Mouse (Mus musculus) left cerebral cortex, adult 8-10 months (tissue): Measurements from ENCODE around the gene Fxyd5. TPM values are rescaled to one million over a fixed set of nuclear protein-coding genes. Genes with fewer than 3 reads are reported as not detected.

ENCODE experiments used
- DNase-seq, 2 experiments: peaks; one replicate each; pipeline ENCODE4 v3.0.0; 2022; ENCODE audit warnings: low spot score in 2 of 2
- total RNA-seq, 4 experiments: library from RNA; stranded (reverse); gene quantifications; 2 replicates each; pipeline ENCODE4 v1.2.4; 2022

Fxyd5 gene
- total RNA-seq, 4 experiments from 2014 or later: 25.8 to 33.5 (median 30.0) TPM

- no peak for DNase-seq
Measured at GRCm38 (mm10) chr7:31063074-31063560, 20.8 kb upstream of the Fxyd5 start.

DNA sequence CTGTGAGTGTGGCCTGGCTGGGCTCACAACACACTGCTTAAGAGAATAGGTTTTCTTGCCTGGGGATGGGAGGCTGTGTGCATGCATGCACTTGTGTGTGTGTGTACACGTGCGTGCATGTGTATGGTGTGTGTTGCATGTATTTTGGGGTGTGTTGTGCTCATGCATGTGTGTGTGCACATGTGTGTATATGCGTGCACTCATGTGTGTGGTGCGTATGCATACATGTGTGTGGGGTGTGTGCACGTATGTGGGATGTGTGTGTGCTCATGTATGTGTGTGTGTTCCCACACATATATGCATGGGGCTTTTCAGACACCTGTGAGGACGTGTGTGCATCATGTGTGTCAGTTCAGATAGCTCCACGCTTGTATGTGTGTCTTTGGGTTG, 18.3 kb upstream of the Fxyd5 start:
- no peak for DNase-seq

- no peak for DNase-seq
Measured at GRCm38 (mm10) chr7:31059919-31060620, 17.8 kb upstream of the Fxyd5 start.

GRCm38 (mm10) chr7:31059108-31059507, 16.8 kb upstream of the Fxyd5 start, which contains the start of gene Lgi4:
TSS of gene Lgi4 (plus strand) at chr7:31059342.
- peak; percentile 76 to 80 for DNase-seq

DNA sequence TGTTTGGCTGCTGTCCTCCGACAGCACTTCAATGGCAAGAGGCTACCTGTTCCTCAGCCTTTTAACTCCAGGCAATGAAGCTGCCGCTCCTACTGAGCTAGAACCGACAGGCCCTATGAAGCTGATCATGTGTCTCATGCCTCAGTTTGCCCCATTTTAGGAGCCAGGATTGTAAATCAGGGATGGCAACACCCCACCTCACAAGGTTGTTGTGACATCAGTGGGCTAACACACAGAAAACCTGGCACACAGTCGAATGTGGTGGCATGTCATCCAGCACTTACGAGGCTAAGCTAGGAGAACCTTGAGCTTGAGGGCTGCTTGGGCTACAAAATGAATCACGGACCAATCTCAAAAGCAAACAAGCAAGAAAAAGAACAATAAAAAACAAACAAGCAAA, 15.9 kb upstream of the Fxyd5 start:
- no peak for DNase-seq

- DNase-seq: no peak
Measured at GRCm38 (mm10) chr7:31057730-31058129, 15.4 kb upstream of the Fxyd5 start.

GRCm38 (mm10) chr7:31057071-31057470, 14.8 kb upstream of the Fxyd5 start, which contains the start of gene Fxyd1:
TSS of gene Fxyd1 (minus strand) at chr7:31057199.
- no peak for DNase-seq

DNA sequence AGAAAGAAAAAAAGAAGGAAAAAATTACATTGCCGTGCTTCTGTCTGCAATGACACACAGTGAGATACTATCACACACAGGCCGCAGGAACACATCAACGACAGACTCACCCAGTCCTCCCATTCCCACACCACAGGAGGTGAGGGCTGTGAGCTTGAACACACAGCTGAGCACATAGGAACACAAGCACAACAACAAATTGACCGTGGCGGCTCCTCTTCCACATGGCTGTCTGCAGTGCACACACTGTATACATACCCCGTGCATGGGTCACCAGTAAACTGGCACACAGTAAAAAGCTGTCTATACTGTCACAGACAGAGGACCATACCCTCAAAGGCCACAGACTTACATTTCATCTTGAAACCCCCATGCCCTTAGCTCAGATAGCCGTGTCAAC, 14.2 kb upstream of the Fxyd5 start:
- DNase-seq: no peak

GRCm38 (mm10) chr7:31055883-31056282, 13.6 kb upstream of the Fxyd5 start:
- no peak for DNase-seq

DNA sequence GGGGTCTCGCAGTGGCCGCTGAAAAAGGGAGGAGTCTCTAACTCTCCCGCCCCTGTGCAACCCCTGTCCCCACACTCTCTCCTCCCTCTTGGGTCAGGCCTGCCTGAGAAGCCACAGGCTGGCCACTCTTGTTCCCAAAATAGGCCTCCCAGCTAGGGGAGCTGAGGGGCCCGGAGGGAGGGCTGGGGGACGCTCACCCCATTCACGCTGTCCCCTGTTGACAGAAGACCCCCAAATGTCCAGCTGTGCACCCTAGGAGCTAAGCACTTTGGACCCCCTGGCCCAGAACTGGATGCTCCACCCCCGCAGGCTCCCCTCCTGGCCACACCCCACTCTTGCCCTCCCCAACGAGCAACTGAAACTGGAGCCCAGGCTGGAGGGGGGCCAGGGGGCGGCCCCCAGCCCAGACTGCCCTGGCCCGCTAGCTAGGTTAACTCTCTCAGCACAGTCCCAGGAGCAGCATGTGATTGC, 13.1 kb upstream of the Fxyd5 start:
- no peak for DNase-seq

DNA sequence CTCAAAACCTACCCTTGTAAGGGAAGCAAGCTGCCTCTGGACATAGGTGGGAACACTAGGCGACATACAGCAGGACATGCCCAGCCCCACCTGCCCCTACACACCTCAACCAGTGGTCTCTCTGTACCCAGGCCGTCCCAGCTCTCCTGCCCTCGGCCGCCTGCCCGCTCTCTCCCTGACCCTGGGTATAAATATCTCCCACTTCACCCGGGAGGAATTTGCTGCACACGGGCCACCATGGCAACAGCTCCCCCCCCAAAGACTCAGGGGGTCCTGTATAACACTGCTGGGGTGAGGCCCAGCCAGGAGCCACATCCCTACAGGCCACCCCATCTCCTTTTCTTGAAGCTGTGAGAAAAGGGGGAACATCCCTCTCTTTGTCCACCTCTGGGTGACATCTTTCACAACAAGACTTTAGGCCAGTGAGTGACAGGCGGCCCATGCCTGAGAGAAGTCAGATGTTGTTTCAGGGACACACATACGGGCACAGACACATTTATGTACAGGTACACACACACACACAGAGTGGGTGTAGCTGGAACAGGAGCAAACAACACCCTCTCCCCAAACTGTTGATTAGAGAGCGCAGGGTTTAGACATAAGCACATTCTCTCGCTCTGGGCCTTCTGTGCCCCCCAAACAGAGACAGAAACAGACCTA, 12.5 kb upstream of the Fxyd5 start:
- no peak for DNase-seq

DNA sequence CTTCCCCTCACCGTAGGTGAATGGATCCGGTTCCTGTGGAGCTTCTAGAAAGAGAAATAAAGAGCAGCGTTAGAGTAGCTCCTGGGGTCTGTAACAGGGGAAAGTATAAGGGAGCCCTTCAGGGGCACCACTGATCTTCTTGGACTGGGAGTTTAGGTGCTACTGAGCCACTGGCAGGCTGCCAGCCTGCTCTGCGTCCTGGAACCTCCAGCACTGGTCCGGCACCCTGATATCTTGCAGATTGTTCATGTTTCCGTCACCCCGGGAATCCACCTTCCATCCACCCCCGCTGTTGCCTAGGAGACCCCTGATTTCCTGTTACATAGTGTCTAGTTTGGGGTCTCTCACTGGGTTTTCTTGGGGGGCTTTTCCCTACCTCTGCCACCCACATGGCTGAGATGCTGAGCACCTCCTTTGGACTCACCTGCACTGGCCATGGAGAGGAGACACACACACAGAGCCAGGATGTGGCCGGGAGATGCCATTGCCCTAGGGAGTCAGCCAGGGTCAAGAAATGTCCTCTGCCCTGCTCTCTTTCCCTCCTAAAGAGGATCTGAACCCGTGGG, 11.7 kb upstream of the Fxyd5 start:
- no peak for DNase-seq

DNA sequence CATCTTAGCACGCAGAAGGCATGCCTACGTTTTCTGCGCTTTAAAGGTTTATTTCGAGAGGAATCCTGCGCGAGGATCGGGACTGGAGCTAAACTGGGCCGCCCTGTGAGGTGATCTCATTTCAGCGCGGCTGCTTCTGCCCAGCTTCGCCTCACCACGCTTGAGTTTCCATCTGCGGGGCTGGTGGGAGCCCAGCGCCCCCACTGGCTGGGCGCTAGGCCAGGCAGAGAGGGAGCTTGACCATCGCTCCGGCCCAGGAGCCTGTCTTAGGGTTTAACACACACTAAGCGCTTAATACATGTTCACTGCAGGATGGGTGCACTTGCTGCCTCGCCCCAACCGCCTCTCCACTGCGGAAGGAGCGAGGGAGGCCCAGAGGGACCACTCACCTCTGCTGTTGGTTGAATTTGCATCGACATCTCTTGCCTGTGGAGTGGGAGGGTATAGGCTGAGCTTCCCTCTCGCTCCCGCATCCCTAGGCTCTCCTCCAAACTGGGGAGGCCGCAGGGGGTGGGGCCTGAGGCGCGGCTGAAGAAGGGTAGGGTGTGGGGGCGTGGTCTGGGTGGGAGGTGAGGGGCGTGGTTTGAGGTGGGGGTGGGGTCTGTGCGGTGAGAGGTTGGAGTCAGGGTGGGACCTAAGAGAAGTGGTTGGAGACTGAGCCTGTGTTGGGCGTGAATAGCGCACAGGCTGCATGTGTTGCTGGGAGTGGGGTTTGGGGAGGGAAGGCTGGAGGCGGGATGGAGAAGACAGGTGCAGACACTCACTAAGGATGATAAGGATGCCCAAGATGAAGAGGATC, 10.6 kb upstream of the Fxyd5 start:
- DNase-seq: peak; percentile 56 to 85

GRCm38 (mm10) chr7:31052251-31052635, 10.0 kb upstream of the Fxyd5 start:
- DNase-seq: no peak

- DNase-seq: peak in 1 of 2 experiments; percentile 26
Measured at GRCm38 (mm10) chr7:31051321-31052021, 9.2 kb upstream of the Fxyd5 start, which contains the start of gene Fxyd7. TSS of gene Fxyd7 (minus strand) at chr7:31051467.

DNA sequence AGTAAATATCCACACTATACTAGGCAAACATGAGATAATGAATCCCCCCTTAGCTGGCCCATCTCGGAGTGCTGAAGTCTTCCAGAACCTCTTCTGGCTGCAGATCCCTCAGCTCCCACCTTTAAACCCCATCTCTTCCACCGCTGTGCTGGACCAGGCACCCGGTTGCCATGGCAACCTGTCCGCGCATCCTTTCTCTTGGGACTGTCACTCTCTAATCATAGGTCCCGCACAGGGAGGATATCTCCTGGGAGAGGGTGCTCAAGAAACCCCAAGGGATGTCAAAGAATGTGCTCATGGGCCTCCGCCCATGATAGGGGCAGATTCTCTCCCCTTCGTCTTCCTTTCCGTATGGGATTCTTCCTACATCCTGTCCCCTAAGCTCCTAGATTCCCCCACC, 8.6 kb upstream of the Fxyd5 start:
- peak in 1 of 2 experiments; percentile 63 for DNase-seq

- DNase-seq: peak in 1 of 2 experiments; percentile 35
Measured at GRCm38 (mm10) chr7:31050487-31050886, 8.2 kb upstream of the Fxyd5 start.

GRCm38 (mm10) chr7:31049846-31050281, 7.6 kb upstream of the Fxyd5 start:
- DNase-seq: peak in 1 of 2 experiments; percentile 71

- peak in 1 of 2 experiments; percentile 64 for DNase-seq
Measured at GRCm38 (mm10) chr7:31049135-31049845, 7.0 kb upstream of the Fxyd5 start.
